Mouse (Mus musculus): ENCODE data around the gene Gm8660. TPM values are rescaled to one million over a fixed set of nuclear protein-coding genes. Genes with fewer than 3 reads are reported as not detected.
"Not testable (repeated sequence)": the region's sequence is repeated elsewhere in the genome, so short reads cannot be mapped to it uniquely, and the experiment has no call there.

The Gm8660 gene
- total RNA-seq (2021) = not detected
- long read RNA-seq, experiment 1 = 0 reads
- long read RNA-seq, experiment 2 = 0 reads

DNA sequence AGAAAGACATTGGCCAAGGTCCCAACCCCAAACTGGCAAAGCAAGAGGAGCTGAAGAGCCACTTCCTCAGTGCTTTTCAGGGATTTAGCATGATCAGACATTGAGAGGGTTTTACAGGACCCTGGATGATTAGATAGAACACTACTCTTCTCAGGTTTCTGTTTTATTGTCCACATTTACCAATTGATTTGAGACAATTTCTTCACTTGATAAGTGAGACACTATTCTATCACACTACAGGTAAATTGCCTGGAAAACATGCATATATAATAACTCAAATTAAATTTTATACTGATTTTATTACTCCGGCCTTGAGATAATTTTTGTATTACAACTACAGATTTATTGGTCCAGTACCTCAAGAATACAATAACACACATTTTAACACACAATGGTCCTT, at the start of gene Gm8660:
Gene Gm8660, minus strand, starts transcription at position 101 of the 400 bp plus-strand sequence.
- DNase-seq; intact Hi-C loops (cut with DNase I): not testable (repeated sequence)

DNA sequence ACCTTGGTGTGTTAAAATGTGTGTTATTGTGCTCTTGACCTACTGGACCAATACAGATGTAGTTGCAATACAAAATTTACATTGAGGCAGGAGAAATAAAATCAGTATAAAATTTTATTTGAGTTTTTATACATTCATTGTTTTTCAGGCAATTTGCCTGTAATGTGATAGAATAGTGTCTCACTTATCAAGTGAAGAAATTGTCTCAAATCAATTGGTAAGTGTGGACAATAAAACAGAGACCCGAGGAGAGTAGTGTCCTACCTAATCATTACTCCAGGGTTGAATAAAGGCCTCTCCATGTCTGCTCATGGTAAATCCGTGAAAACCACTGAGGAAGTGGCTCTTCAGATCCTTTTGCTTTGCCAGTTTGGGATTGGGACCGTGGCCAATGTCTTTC, 42.4 kb upstream of the Gm8660 start, which contains the start of gene Vmn1r148:
Gene Vmn1r148, plus strand, starts transcription at position 301 of the 400 bp plus-strand sequence.
- DNase-seq; intact Hi-C loops (cut with DNase I): not testable (repeated sequence)

DNA sequence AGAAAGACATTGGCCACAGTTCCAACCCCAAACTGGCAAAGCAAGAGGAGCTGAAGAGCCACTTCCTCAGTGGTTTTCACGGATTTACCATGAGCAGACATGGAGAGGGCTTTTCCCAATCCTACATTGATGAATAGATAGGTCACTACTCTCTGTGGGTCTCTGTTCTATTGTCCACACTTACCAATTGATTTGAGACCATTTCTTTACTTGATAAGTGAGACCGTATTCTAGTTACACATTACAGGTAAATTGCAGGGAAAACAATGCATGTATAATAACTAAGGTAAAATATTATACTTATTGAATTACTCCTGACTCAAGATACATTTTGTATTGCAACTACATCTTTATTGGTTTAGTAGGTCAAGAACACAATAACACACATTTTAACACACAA, 41.2 kb downstream of the Gm8660 start, which contains the start of gene Gm4187:
Gene Gm4187, minus strand, starts transcription at position 101 of the 400 bp plus-strand sequence.
- intact Hi-C loops (cut with DNase I); DNase-seq: not testable (repeated sequence)

Other genes starting within 250 kb of the Gm8660 start
- gene Gm10666, start 236.3 kb downstream of the Gm8660 start, total RNA-seq (2021) = not detected
- gene Vmn1r142, start 207.0 kb downstream of the Gm8660 start, total RNA-seq (2021) = not detected
- not detected for gene Vmn1r143, start 181.7 kb downstream of the Gm8660 start, total RNA-seq (2021)
- not detected for gene Gm8653, start 169.8 kb downstream of the Gm8660 start, total RNA-seq (2021)
- not detected for gene Gm8453, start 141.6 kb downstream of the Gm8660 start, total RNA-seq (2021)
- not detected for gene Gm4187, start 41.3 kb downstream of the Gm8660 start, total RNA-seq (2021)
- not detected for gene Vmn1r148, start 42.5 kb upstream of the Gm8660 start, total RNA-seq (2021)
- gene Vmn1r149, start 67.2 kb upstream of the Gm8660 start, total RNA-seq (2021) = not detected
- not detected for gene Gm10665, start 93.0 kb upstream of the Gm8660 start, total RNA-seq (2021)
- gene Vmn1r151, start 128.6 kb upstream of the Gm8660 start, total RNA-seq (2021) = not detected
- gene Vmn1r152, start 151.9 kb upstream of the Gm8660 start, total RNA-seq (2021) = not detected
- gene Gm8677, start 163.8 kb upstream of the Gm8660 start, total RNA-seq (2021) = not detected
- gene Gm4201, start 194.3 kb upstream of the Gm8660 start, total RNA-seq (2021) = not detected
- gene Gm4565, start 217.1 kb upstream of the Gm8660 start, total RNA-seq (2021) = not detected

Measured in gastrocnemius, postnatal 36 days (tissue).